Mouse (Mus musculus) thymus, adult 2 months (tissue): ENCODE results near the gene Glb1l.

Experiments
- CTCF ChIP-seq: fragments of 200-500 bp; IDR thresholded peaks from 2 replicates; pipeline ENCODE4 v1.5.1; 2012; ENCODE audit warnings: mild to moderate bottlenecking, control low read depth, low read length, moderate library complexity, borderline replicate concordance; ENCODE audit not compliant: control insufficient read depth, poor library complexity, insufficient read depth; ENCODE audit errors: extremely low read depth
- POLR2A ChIP-seq: fragments of 200-500 bp; IDR thresholded peaks from 2 replicates; pipeline ENCODE4 v1.6.1; 2012; ENCODE audit warnings: mild to moderate bottlenecking, low read length, control low read depth, moderate library complexity; ENCODE audit not compliant: control insufficient read depth, poor library complexity, insufficient read depth; ENCODE audit errors: extremely low read depth

DNA sequence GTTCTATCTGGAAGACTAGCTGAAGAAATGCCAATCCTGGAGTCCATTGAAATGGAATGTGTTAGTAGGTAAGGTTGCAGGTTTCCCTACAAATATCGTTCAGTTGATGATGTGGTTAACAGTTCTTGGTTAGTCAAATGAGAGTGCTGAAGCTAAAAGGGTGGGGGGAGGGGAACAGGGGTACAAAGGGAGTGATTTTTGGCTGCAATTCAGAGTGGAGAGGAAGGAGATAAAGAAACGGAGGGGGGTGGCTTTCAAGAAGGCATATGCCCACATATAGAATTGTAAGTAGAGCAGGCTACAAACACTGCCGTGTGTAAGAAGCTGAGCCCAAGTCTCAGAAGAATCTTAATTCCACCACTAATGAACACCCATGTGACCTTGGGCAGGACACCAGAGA lies 14.9 kb upstream of the Glb1l start:
- TF ChIP-seq CTCF (no peak), POLR2A (no peak)
